Mouse (Mus musculus): ENCODE measurements around the gene Gm20390. TPM values are rescaled to one million over a fixed set of nuclear protein-coding genes. Genes with fewer than 3 reads are reported as not detected.
A peak's percentile ranks its signal among the peaks of the same experiment; 100 is the strongest.

Gene Gm20390
- polyA plus RNA-seq, 1 experiment from 2014 or later, result 532 TPM

DNA sequence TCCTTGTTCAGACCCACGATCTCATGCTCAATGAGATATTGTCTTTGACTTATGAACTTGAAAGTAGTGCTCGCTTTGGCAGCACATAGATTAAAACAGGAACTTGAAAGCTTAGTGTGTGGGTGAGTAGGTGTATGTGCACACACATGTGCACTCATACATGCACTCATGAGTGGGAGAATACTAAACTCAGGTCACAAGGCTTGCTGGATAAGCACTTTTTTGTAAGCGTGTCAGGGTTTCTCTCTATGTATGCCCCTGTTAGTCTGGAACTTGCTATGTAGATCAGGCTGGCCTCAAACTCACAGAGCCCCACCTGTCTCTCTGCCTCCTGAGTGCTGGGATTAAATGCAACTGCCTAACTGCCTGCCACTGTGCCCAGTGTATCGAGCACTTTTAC, 18.9 kb upstream of the Gm20390 start:
- DNase-seq (ENCODE audit: low spot score), result no peak
- Histone ChIP-seq H3K36me3 (replicated peaks) (no peaks in the 10 kb centered on the region), H3K9me3 (no peaks in the 10 kb centered on the region), H3K27me3 (replicated peaks; ENCODE audit: low read depth, poor library complexity, severe bottlenecking) (no peaks in the 10 kb centered on the region), H3K4me3 (no peak overlapping the region), H3K4me1 (no peaks in the 10 kb centered on the region), H3K27ac (replicated peaks) (no peak overlapping the region)
- WGBS, result 82% methylated on average over 4 of the region's 4 CpGs

DNA sequence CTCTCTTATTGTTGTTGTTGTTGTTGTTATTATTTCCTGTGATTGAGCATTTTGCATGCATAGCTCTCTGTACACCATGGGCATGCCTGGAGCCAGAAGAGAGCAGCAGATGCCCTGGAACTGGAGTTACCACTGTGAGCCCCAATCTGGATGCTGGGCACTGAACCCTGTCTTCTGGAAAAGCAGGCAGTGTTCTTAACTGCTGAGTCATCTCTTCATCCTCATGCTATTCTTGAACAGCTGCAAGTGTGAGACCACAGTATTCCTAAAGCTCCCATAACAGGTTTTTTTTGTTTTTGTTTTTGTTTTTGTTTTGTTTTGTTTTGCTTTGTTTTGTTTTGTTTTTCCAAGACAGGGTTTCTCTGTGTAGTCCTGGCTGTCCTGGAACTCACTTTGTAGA, 18.2 kb upstream of the Gm20390 start:
- no peak overlapping the region for H3K4me3 ChIP-seq
- H3K36me3 ChIP-seq (replicated peaks), result no peaks in the 10 kb centered on the region
- H3K4me1 ChIP-seq, result no peaks in the 10 kb centered on the region

DNA sequence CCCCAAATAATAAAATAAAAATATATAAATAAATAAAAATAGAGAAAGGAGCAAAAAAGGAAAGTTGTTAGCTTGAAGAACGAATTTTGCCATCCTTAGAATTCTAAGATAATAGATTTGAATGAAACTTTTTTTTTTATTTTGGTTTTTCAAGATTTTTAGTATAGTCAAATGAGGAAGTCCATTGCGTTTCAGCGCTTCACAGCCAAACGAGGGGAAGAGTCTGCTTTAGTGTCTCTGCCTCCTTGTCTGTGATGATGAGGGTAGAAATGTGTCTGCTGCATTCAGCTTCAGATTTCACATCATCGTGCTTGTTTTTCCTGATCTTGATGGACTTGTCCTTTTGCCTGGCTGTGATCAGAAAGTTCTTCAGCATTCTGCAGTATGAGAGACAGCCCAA, 17.2 kb upstream of the Gm20390 start:
- H3K4me1 ChIP-seq, result no peaks in the 10 kb centered on the region
- WGBS, result 87% methylated on average over 5 of the region's 5 CpGs
- H3K36me3 ChIP-seq (replicated peaks), result no peaks in the 10 kb centered on the region
- no peaks in the 10 kb centered on the region for H3K9me3 ChIP-seq
- H3K4me3 ChIP-seq, result no peak overlapping the region
- no peaks in the 10 kb centered on the region for H3K27me3 ChIP-seq (replicated peaks; ENCODE audit: low read depth, poor library complexity, severe bottlenecking)
- DNase-seq (ENCODE audit: low spot score), result no peak
- H3K27ac ChIP-seq (replicated peaks), result no peak overlapping the region

More for the DNA sequence above, 18.2 kb upstream of the Gm20390 start:
- Histone ChIP-seq H3K27me3 (replicated peaks; ENCODE audit: low read depth, poor library complexity, severe bottlenecking) (no peaks in the 10 kb centered on the region), H3K27ac (replicated peaks) (no peak overlapping the region), H3K9me3 (no peaks in the 10 kb centered on the region)
- no peak for DNase-seq (ENCODE audit: low spot score)

DNA sequence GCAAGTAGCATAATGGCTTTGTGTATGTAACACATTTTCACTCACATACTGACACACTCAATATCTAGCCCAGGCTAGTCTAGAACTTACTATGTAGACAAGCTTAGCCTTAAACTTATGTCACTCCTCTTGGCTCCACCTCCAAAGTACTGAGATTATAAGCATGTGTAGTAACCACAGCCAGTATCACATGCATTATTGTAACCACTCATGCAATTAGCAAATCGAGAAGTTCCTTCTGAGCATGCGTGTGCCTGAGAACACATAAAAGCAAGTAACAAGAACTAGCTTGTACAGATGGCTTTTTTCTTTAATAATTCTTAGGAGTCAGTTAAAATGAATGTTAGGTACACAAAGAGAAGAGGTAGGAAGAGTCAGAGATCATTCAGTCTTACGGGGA, 16.5 kb upstream of the Gm20390 start:
- 93% methylated on average over 3 of the region's 3 CpGs for WGBS
- H3K27ac ChIP-seq (replicated peaks), result no peak overlapping the region
- no peak for DNase-seq (ENCODE audit: low spot score)
- H3K4me1 ChIP-seq, result no peaks in the 10 kb centered on the region
- H3K9me3 ChIP-seq, result no peaks in the 10 kb centered on the region
- no peak overlapping the region for H3K4me3 ChIP-seq
- H3K27me3 ChIP-seq (replicated peaks; ENCODE audit: low read depth, poor library complexity, severe bottlenecking), result no peaks in the 10 kb centered on the region
- H3K36me3 ChIP-seq (replicated peaks), result no peaks in the 10 kb centered on the region

DNA sequence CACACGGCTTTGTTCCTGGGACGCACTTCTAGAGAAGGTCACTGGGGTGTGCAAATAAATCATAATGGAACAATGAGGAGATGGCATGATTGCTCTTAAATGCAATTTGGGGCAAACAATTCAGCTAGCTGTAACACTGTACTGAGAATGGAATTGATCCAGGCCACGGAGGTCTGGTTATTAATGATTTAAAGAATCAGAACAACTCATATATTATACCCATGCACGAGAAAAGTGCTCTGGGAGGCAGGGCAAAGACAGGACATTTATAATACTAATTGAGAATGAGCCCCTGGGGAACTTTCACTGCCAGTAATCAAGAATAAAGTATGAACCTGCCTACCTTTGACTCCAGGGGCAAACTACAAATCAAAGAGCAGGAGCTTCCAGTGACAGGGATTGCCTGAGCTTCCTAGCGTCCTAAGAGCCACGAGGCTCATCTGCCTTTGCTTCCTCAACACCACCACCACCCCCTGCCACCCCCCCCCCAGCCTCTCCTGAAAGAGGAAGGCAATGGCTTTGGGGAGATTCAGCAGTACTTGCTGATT, 11.5 kb upstream of the Gm20390 start:
- Histone ChIP-seq H3K27me3 (replicated peaks; ENCODE audit: low read depth, poor library complexity, severe bottlenecking) (no peaks in the 10 kb centered on the region), H3K36me3 (replicated peaks) (no peaks in the 10 kb centered on the region), H3K4me1 (peaks cover 6% of the 10 kb centered on the region), H3K9me3 (no peaks in the 10 kb centered on the region), H3K27ac (replicated peaks) (no peak overlapping the region), H3K4me3 (no peak overlapping the region)
- DNase-seq (ENCODE audit: low spot score), result no peak
- 64% methylated on average over 6 of the region's 6 CpGs for WGBS

DNA sequence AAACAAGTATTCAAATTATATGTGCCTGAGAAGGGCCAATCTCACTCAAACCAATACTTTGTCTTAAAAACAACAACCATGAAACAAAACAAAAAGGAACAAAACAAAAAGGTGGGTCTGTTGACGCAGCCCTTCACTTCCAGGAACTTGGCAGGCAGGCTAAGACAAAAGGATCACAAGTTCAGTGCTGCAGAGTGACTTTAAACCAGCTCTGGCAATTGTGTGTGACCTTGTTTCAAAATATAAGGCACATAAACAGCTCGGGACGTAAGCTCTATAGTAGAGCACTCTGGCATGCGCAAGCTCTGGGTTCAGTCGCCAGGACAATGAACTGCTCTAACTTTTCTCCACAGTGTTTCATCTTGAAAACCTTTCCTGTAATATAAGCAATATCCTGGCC, 4.9 kb upstream of the Gm20390 start:
- Histone ChIP-seq H3K4me1 (peaks cover 17% of the 10 kb centered on the region), H3K27ac (replicated peaks) (no peak overlapping the region), H3K9me3 (no peaks in the 10 kb centered on the region), H3K4me3 (no peak overlapping the region), H3K27me3 (replicated peaks; ENCODE audit: low read depth, poor library complexity, severe bottlenecking) (no peaks in the 10 kb centered on the region), H3K36me3 (replicated peaks) (no peaks in the 10 kb centered on the region)
- WGBS, result 92% methylated on average over 5 of the region's 5 CpGs
- DNase-seq (ENCODE audit: low spot score), result peak; percentile 2

DNA sequence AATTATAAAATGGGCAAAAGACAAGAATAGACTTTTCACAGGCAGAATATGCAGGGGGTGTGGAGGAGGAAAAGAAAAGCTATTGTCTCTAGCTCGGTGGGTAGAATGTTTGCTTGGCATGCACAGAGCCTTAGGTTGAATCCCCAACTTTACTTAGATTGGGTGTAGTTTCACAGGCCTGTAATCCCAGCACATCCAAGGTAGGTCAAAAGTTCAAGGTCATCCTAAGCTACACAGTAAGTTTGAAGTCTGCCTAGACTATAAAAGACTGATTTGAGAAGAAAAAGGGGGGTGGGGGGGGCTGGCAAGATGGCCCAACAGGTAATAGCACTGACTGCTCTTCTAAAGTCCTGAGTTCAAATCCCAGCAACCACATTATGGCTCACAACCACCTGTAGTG, 1.7 kb upstream of the Gm20390 start:
- 76% methylated on average over 1 of the region's 1 CpGs for WGBS
- H3K36me3 ChIP-seq (replicated peaks), result peaks cover 15% of the 10 kb centered on the region
- peaks cover 20% of the 10 kb centered on the region for H3K4me1 ChIP-seq
- H3K27me3 ChIP-seq (replicated peaks; ENCODE audit: low read depth, poor library complexity, severe bottlenecking), result no peaks in the 10 kb centered on the region
- DNase-seq (ENCODE audit: low spot score), result no peak
- no peak overlapping the region for H3K27ac ChIP-seq (replicated peaks)
- no peak overlapping the region for H3K4me3 ChIP-seq
- H3K9me3 ChIP-seq, result no peaks in the 10 kb centered on the region

DNA sequence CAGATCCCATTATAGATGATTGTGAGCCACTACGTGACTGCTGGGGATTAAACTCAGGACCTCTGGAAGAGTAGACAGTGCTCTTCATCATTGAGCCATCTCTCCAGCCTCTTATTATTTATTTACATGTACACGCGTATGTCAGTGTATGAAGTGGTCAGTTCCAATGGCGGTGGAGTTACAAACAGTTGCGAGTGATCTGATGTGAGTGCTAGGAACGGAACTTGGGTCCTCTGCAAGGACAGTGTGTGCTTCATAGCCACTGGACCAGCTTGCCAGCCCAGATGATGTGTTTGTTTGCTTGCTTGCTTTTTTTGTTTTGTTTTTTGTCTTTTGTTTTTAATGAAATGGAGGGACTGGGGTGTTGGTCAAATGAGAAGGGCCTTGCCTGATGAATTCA, 1.1 kb upstream of the Gm20390 start:
- H3K9me3 ChIP-seq, result no peaks in the 10 kb centered on the region
- peak; percentile 6 for DNase-seq (ENCODE audit: low spot score)
- peak overlapping the region; percentile 86; the same call in 1 of the 2 replicates for H3K4me3 ChIP-seq
- no peak overlapping the region for H3K27ac ChIP-seq (replicated peaks)
- peaks cover 20% of the 10 kb centered on the region for H3K4me1 ChIP-seq
- H3K27me3 ChIP-seq (replicated peaks; ENCODE audit: low read depth, poor library complexity, severe bottlenecking), result no peaks in the 10 kb centered on the region
- peaks cover 21% of the 10 kb centered on the region for H3K36me3 ChIP-seq (replicated peaks)
- WGBS, result 93% methylated on average over 6 of the region's 6 CpGs

DNA sequence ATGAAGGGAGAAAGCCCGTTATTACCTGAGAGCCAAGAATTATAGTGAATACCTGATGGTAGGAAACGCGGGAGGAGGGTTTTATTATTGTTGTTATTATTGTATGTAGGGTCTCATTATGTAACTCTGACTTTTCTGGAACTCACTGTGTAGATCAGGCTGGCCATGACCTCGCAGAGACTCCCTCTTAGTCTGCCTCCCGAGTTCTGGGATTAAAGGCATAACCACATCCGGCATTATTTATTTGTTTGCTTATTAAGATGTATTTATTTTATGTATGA, 695 bp upstream of the Gm20390 start:
- no peaks in the 10 kb centered on the region for H3K9me3 ChIP-seq
- peak overlapping the region; percentile 92 for H3K27ac ChIP-seq (replicated peaks)
- peaks cover 25% of the 10 kb centered on the region for H3K36me3 ChIP-seq (replicated peaks)
- peak overlapping the region; percentile 86 for H3K4me3 ChIP-seq
- WGBS, result 52% methylated on average over 6 of the region's 6 CpGs
- DNase-seq (ENCODE audit: low spot score), result no peak
- no peaks in the 10 kb centered on the region for H3K27me3 ChIP-seq (replicated peaks; ENCODE audit: low read depth, poor library complexity, severe bottlenecking)
- H3K4me1 ChIP-seq, result peaks cover 20% of the 10 kb centered on the region

DNA sequence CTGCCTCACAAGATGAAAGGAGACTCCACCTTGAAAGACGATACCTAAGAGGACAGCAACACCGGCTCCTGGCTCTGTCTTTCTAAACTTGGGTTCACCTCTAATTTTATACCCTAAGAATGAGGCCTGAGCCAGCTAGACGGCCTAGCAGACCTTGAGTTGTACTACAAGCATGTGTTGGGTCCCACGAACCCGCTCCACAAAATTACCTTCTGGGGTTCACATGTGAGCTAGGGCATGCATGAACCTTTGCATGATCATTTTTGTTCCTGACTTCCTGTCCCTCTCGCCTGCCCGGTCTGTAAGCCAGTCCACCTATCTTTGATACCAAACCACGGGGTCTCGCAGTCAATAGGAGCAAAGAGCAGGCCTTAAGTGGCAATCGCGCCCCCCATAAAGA, 712 bp downstream of the Gm20390 start:
- peak; percentile 43 for DNase-seq (ENCODE audit: low spot score)
- H3K9me3 ChIP-seq, result no peaks in the 10 kb centered on the region
- peaks cover 20% of the 10 kb centered on the region for H3K4me1 ChIP-seq
- no peaks in the 10 kb centered on the region for H3K27me3 ChIP-seq (replicated peaks; ENCODE audit: low read depth, poor library complexity, severe bottlenecking)
- peak overlapping the region; percentile 92 for H3K27ac ChIP-seq (replicated peaks)
- WGBS, result 4% methylated on average over 11 of the region's 11 CpGs
- peaks cover 39% of the 10 kb centered on the region for H3K36me3 ChIP-seq (replicated peaks)
- H3K4me3 ChIP-seq, result peak overlapping the region; percentile 86

DNA sequence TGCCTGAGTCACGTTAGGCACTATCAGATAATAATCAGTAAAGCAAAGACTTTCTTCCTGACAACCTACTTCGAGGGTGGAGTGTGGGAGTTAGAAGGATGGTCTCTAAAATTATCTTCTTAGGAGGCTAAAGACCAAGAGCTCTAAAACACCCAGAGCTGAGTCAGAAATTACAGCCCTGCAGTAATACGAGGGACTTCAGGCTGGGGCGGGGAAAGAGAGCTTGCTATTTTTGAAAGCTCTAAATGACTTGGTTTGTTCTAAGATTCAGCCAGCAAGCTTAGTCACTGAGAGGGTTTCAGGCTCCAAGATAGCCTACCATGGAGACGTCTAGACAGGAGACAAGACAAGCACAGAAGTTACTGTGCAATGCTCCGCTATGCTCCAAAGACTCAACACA, 2.7 kb downstream of the Gm20390 start:
- DNase-seq (ENCODE audit: low spot score), result no peak
- H3K27me3 ChIP-seq (replicated peaks; ENCODE audit: low read depth, poor library complexity, severe bottlenecking), result no peaks in the 10 kb centered on the region
- no peak overlapping the region for H3K4me3 ChIP-seq
- H3K36me3 ChIP-seq (replicated peaks), result peaks cover 59% of the 10 kb centered on the region
- 92% methylated on average over 6 of the region's 6 CpGs for WGBS
- H3K4me1 ChIP-seq, result peaks cover 20% of the 10 kb centered on the region
- H3K9me3 ChIP-seq, result no peaks in the 10 kb centered on the region
- no peak overlapping the region for H3K27ac ChIP-seq (replicated peaks)

DNA sequence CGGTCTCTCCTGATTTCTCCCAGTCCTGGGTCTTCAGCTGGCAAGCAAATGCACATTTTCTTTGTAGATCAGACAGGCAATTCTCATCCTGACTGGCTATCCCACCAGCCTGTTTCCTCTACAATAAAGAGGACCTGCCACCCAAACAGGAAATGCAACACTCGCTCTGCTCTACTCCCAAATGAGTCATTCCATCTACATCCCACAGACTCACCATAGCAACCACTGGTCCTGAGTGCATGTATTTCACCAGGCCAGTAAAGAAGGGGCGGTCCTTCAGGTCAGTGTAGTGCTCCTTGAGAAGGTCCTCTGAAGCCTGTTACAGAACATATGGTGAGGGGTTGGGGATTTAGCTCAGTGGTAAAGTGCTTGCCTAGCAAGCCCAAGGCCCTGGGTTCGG, 5.1 kb downstream of the Gm20390 start:
- Histone ChIP-seq H3K9me3 (no peaks in the 10 kb centered on the region), H3K27ac (replicated peaks) (no peak overlapping the region), H3K4me3 (no peak overlapping the region), H3K27me3 (replicated peaks; ENCODE audit: low read depth, poor library complexity, severe bottlenecking) (no peaks in the 10 kb centered on the region), H3K36me3 (replicated peaks) (peaks cover 83% of the 10 kb centered on the region), H3K4me1 (peaks cover 8% of the 10 kb centered on the region)
- WGBS, result 90% methylated on average over 4 of the region's 4 CpGs
- peak; percentile 4 for DNase-seq (ENCODE audit: low spot score)

DNA sequence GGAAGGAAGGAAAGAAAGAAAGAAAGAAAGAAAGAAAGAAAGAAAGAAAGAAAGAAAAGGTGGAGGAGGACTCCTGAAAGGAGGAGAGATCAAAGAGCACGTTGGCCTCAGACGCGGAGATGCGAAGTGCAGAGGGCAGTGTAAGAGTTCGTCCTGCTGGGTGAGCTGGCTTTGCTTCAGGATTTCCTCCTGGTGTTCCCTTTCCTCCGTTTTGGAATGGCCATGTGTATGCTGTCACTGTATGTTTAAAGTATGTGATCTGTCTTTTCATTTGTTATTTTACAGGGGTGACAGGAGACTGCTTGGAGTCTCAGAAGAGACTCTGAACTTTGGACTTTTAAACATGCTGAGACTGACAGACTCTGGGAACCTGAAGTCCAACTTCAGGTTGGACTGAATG, 6.6 kb downstream of the Gm20390 start:
- no peak overlapping the region for H3K4me3 ChIP-seq
- peaks cover 95% of the 10 kb centered on the region for H3K36me3 ChIP-seq (replicated peaks)
- H3K4me1 ChIP-seq, result peaks cover 8% of the 10 kb centered on the region
- H3K9me3 ChIP-seq, result no peaks in the 10 kb centered on the region
- no peak overlapping the region for H3K27ac ChIP-seq (replicated peaks)
- no peak for DNase-seq (ENCODE audit: low spot score)
- H3K27me3 ChIP-seq (replicated peaks; ENCODE audit: low read depth, poor library complexity, severe bottlenecking), result no peaks in the 10 kb centered on the region
- WGBS, result 94% methylated on average over 6 of the region's 6 CpGs

DNA sequence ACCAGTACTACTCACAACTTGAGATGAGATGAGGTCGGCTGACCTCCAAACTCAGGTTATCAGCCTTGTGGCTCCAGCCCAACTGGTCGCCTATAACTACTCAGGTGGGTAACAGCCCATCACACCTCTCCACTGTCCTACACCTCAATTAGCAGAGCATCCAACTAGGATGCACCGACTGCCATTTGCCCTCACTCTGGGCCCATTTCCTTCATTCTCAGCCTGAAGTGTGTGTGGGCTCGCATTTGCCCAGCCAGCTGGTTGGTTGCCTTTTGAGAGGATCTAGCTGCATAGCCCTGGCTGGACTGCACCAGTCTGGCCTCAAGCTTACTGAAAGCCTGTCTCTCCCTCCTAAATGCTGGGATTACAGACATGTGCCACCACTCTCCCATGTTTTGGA, 10.3 kb downstream of the Gm20390 start:
- H3K4me1 ChIP-seq, result peaks cover 41% of the 10 kb centered on the region
- DNase-seq (ENCODE audit: low spot score), result no peak
- H3K27me3 ChIP-seq (replicated peaks; ENCODE audit: low read depth, poor library complexity, severe bottlenecking), result no peaks in the 10 kb centered on the region
- no peak overlapping the region for H3K27ac ChIP-seq (replicated peaks)
- peaks cover 74% of the 10 kb centered on the region for H3K36me3 ChIP-seq (replicated peaks)
- no peaks in the 10 kb centered on the region for H3K9me3 ChIP-seq
- WGBS, result 88% methylated on average over 4 of the region's 4 CpGs
- H3K4me3 ChIP-seq, result no peak overlapping the region
